Mouse (Mus musculus) thymus, postnatal 0 days (tissue): ENCODE measurements at regions not wholly inside any gene's neighbourhood (a gene's known extent, or its start where the extent isn't known, plus 50 kb on each side); places are given as distances from the start of the nearest gene placed in this dataset.

ENCODE experiments used
- DNase-seq: peaks from one replicate; pipeline ENCODE4 v3.0.0-alpha.2; 2015; ENCODE audit warnings: low spot score

DNA sequence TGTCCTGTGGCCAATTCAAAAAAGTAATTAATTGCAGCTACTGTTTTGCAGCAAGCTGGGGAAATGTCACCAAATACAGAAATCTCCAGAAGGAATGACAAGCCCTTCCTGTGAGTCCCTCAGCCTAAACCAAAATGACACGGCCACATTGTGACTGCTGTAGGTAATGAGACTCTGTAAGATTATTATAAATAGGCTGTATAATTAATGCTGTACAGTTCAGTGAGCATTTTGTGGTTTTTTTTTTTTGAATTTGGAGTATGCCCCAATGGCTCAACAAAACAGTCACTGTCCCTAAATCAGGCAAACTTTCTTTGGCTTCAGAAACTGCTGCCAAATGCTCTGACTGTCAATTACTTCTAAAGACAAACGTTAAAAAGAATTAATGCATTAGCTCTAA is 615.9 kb upstream of the Sema6d start:
- DNase-seq: no peak

DNA sequence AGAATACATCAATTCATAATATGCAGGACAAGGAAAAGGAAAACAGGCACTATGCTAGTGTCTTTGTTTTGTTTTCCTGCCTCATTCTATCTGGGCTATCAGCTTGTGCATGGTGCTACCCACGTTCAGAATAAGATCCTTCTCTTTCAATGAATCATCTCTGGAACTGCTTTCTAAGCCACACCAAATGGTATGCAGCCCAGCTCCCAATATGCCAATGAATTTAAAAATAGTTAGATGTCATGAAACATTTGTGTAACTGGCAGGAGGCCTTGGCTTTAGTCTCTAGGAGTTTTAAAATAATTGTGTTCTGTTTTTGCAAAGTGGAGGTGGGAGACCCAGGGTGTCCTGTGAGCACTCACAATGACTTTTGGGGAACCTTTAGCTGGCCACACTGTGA is 603.1 kb upstream of the Sema6d start:
- DNase-seq: no peak

DNA sequence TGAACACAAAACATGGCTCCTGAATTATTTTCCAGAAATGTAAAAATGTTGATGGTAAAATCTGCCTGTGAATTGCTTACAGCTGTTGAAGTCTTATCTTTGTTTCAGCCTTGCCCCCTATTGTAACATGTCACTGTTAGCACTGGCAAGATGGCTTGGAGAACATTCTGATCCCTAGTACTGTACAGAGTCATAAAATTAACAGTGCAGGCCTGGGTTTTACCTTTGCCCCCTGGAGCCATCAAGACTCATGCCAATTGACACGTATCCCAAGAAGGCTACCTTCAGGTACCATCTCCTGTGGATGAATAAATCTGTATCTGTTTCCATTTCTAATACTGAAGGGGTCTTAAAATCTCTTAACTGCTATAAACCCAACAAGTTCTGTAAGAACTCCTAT is 583.6 kb upstream of the Sema6d start:
- DNase-seq: no peak

DNA sequence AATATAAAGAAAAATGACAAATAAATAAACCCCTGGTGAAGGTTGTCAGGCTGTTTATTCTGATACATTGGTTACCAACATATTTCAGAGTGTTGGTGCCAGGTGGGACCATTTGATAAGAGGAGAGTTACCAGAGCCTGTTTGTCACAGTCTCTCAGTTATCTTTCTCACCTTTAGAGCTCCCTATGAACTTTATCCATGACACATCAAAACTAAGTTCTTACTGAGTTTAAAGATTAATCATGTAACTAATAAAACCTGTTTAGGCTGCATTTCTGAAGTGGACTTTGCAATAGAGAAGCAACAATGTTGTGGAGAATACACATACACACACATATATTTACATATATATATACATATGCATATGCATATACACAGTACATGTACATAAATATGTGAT is 582.7 kb upstream of the Sema6d start:
- DNase-seq: no peak

DNA sequence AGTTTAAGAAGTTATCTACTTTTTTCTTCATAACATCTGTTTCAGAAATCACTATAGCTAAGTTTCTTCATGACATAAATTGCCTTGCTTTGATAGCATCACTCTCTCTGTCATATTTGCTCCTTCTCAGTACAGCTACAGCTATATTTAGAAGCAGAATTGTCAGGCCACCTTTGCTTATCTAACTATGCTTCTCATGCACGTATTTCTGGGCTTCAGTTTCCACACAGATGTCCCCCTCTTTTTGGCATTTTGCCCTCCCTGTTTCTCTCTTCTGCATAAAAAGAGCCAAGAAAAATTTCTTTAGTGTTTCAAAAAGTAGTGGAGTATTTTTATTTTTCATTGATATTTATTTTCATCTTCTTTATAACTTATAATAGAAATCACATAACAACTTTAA is 560.9 kb upstream of the Sema6d start:
- DNase-seq: no peak

DNA sequence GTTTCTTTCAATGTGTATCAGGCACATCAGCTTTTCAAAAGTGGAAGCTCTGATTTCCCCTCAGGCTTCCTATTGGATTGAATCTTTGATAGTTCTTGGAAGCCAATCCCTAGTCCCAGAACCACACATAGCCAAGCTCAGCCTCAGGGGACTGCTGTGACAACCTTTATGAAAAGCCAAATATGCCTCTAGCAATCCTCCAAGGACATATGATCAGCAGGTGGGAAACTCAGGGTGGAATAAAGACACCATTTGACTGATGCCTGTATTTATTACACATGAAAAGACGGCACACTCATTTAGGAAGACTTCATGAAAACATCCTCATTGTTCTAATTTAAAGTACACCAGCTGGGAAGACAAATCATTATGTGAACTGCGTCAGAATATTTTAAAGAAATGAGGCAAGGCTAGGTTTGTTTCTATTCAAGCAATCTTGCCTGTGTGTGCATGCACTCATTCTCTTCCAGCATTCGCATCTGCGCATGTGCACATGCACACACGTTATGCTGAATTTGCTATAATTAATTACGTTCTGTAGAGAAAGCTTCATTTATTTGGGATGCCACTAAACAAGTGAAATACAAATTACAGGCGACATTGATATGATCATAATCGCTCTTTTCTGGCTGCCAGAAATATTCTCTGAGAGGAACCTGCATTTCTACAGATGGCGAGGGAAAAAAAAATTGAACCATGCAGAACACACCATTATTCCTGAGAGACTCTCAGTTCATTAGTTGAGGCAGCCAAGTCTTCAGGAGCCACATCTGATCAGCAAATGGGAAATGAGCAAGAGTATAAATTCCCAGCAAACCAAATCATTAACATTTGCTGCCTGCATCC is 556.6 kb upstream of the Sema6d start:
- DNase-seq: no peak

DNA sequence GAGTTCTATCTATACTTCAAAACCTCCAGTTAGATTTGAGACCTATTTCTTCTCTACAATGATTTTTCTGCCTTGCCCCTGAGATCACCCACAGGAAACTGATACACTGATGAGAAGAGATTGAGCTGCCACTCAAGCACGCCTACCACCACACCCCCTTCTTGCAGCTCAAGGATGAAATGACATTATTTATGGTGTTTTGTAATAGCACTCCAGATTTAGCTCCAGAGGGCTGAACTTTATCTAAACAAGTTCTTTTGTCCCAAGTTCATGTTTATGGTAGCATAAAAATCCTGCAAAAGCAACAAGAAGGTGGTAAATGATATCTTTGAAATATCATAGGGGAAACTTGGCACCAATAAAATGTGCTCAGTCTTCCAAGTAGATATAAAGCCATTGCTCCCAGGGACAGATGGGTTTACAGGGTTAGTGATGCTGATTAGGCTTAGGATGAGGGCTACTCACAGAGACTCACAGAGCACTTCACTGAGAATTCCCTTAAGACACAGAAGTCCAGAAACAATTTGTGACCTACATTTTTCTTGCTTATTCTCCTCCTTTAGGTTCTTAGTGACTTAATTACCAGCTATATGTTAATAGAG is 538.4 kb upstream of the Sema6d start:
- no peak for DNase-seq

DNA sequence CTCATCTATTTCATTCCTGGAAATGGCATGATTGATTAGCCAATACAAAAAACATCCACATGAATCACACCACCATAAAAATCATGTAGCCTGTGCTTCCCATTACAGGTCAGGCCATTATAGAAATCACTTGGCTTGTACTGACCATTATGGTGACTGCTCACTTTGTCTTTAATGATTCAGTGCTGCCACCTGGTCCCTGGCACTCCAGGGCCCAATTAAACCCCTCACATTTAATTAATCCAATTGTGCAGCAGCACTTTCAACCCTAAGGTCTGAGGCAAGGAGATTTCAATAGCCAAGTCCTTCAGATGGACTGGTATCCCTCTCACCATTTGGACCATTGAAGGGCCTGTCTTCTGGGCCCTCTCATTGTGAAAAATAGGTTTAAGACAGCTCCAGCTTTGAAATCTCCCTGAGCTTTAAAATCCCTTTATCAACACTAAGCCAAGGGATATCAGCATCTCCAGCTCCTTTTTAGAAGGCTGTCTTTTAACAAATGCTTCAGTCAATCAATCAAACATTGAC is 531.6 kb upstream of the Sema6d start:
- DNase-seq: no peak
